Mouse (Mus musculus): Measurements from ENCODE around the gene Prrc2a.

Prrc2a gene

GRCm38 (mm10) chr17:35161421-35161820 is 3.3 kb downstream of the Prrc2a start:
- peak; percentile 28 for DNase-seq

- DNase-seq: peak; percentile 15
Observed at GRCm38 (mm10) chr17:35159638-35160037, 5.1 kb downstream of the Prrc2a start.

- DNase-seq: no peak
Observed at GRCm38 (mm10) chr17:35158850-35159593, 5.7 kb downstream of the Prrc2a start.

GRCm38 (mm10) chr17:35157661-35158175 is 7.0 kb downstream of the Prrc2a start:
- no peak for DNase-seq

GRCm38 (mm10) chr17:35157254-35157653 is 7.4 kb downstream of the Prrc2a start:
- no peak for DNase-seq

GRCm38 (mm10) chr17:35156461-35157200 is 8.1 kb downstream of the Prrc2a start:
- no peak for DNase-seq

GRCm38 (mm10) chr17:35155451-35155850 is 9.2 kb downstream of the Prrc2a start:
- no peak for DNase-seq

- no peak for DNase-seq
Observed at GRCm38 (mm10) chr17:35154616-35155015, 10.1 kb downstream of the Prrc2a start.

- DNase-seq: no peak
Observed at GRCm38 (mm10) chr17:35153931-35154330, 10.8 kb downstream of the Prrc2a start.

- no peak for DNase-seq
Observed at GRCm38 (mm10) chr17:35153077-35153476, 11.6 kb downstream of the Prrc2a start.

- no peak for DNase-seq
Observed at GRCm38 (mm10) chr17:35152121-35152520, 12.6 kb downstream of the Prrc2a start.

- DNase-seq: no peak
Observed at GRCm38 (mm10) chr17:35147922-35148639, 16.6 kb downstream of the Prrc2a start.

- no peak for DNase-seq
Observed at GRCm38 (mm10) chr17:35147348-35147747, 17.3 kb downstream of the Prrc2a start.

- no peak for DNase-seq
Observed at GRCm38 (mm10) chr17:35146139-35146538, 18.6 kb downstream of the Prrc2a start.

GRCm38 (mm10) chr17:35141971-35142370 is 22.7 kb downstream of the Prrc2a start:
- DNase-seq: no peak

- DNase-seq: no peak
Observed at GRCm38 (mm10) chr17:35140490-35140996, 24.2 kb downstream of the Prrc2a start.

GRCm38 (mm10) chr17:35139269-35139668 is 25.4 kb downstream of the Prrc2a start:
- DNase-seq: no peak

GRCm38 (mm10) chr17:35135591-35136320 is 28.9 kb downstream of the Prrc2a start:
- no peak for DNase-seq

GRCm38 (mm10) chr17:35134801-35135590 is 29.7 kb downstream of the Prrc2a start, which contains the start of gene Bag6:
TSS of gene Bag6 (plus strand) at chr17:35135178.
- peak; percentile 98 for DNase-seq

- no peak for DNase-seq
Observed at GRCm38 (mm10) chr17:35133517-35133916, 31.2 kb downstream of the Prrc2a start.

- no peak for DNase-seq
Observed at GRCm38 (mm10) chr17:35132174-35132560, 32.5 kb downstream of the Prrc2a start.

Measured in cerebellum, adult 8-10 months (tissue).